Mouse (Mus musculus) midbrain, embryonic 15.5 days (tissue): ENCODE data around the gene Mmp10. TPM values are rescaled to one million over a fixed set of nuclear protein-coding genes. Genes with fewer than 3 reads are reported as not detected.

Experiments
- ATAC-seq: fragments of 200-750 bp; cut with Nextera tagmentation; replicated peaks from 2 replicates; pipeline ENCODE4 v1.8.0; 2017; ENCODE audit warnings: moderate TSS enrichment
- H3K27ac ChIP-seq: fragments of 300-500 bp; sonication (generic); 2 replicates; pipeline ENCODE4 v1.5.1; 2015; ENCODE audit warnings: mild to moderate bottlenecking, inconsistent platforms
- H3K27me3 ChIP-seq: fragments of 300-500 bp; sonication (generic); replicated peaks from 2 replicates; pipeline ENCODE4 v1.6.1; 2015; ENCODE audit warnings: inconsistent platforms
- H3K36me3 ChIP-seq: fragments of 300-500 bp; sonication (generic); replicated peaks from 2 replicates; pipeline ENCODE4 v1.6.1; 2015; ENCODE audit warnings: inconsistent platforms
- H3K4me1 ChIP-seq: fragments of 300-500 bp; sonication (generic); 2 replicates; pipeline ENCODE4 v1.6.1; 2015; ENCODE audit warnings: inconsistent platforms
- H3K4me2 ChIP-seq: fragments of 300-500 bp; sonication (generic); 2 replicates; pipeline ENCODE4 v1.6.1; 2015; ENCODE audit warnings: inconsistent platforms, mild to moderate bottlenecking, moderate library complexity
- H3K4me3 ChIP-seq: fragments of 300-500 bp; sonication (generic); 2 replicates; pipeline ENCODE4 v1.5.1; 2015; ENCODE audit warnings: mild to moderate bottlenecking, inconsistent platforms
- H3K9ac ChIP-seq: fragments of 300-500 bp; sonication (generic); 2 replicates; pipeline ENCODE4 v1.6.1; 2015; ENCODE audit warnings: mild to moderate bottlenecking, inconsistent platforms
- H3K9me3 ChIP-seq: fragments of 300-500 bp; sonication (generic); 2 replicates; pipeline ENCODE4 v1.6.1; 2016; ENCODE audit warnings: inconsistent platforms
- WGBS: fragments of 180-500 bp; shearing (Covaris S2); methylation state at CpG from one replicate; pipeline ENCODE4 v1.1.7; 2015; ENCODE audit warnings: mixed read lengths; 5-methylcytosine and 5-hydroxymethylcytosine counted together
- polyA plus RNA-seq: library from polyadenylated mRNA; unstranded; fragments of >200 nt; fragmentation: Nextera tagmentation; extraction: Ambion mirVana; gene quantifications from 2 replicates; pipeline ENCODE4 v1.2.1, GENCODE M21; 2015

Mmp10 gene
- polyA plus RNA-seq, 1 experiment from 2014 or later = not detected

- 89% methylated on average over 7 of the region's 7 CpGs for WGBS
- no peak for ATAC-seq
- no peaks in the 10 kb centered on the region for H3K36me3 ChIP-seq
Observed at GRCm38 (mm10) chr9:7545920-7546319, 43.8 kb downstream of the Mmp10 start.

DNA sequence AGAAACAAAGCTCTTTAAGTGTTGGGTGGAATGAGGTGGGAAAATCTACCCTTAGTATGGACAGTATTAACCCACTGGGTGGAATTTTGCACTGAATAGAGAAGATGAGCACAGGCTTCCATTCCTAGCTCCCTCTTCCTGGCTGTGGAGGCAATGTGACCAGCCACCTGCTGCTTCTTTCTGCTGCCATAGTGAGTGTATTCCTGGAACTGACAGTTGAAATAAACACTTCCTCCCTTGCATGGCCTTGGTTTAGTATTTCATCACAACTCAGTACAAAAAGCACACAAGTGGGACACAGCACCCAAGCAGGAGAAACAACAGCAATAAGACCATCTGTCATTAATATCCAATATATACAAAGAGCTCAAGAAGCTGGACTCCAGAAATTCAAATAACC, 49.8 kb downstream of the Mmp10 start:
- Histone ChIP-seq H3K9ac (no peak overlapping the region), H3K27ac (no peak overlapping the region), H3K36me3 (no peaks in the 10 kb centered on the region), H3K4me1 (no peaks in the 10 kb centered on the region), H3K4me3 (no peak overlapping the region), H3K27me3 (no peaks in the 10 kb centered on the region), H3K4me2 (no peak overlapping the region), H3K9me3 (no peaks in the 10 kb centered on the region)
- no peak for ATAC-seq

More at GRCm38 (mm10) chr9:7545920-7546319, 43.8 kb downstream of the Mmp10 start:
- no peaks in the 10 kb centered on the region for H3K27me3 ChIP-seq
- no peaks in the 10 kb centered on the region for H3K9me3 ChIP-seq
- H3K4me1 ChIP-seq = no peaks in the 10 kb centered on the region
- H3K9ac ChIP-seq = no peak overlapping the region
- no peak overlapping the region for H3K27ac ChIP-seq
- H3K4me3 ChIP-seq = no peak overlapping the region
- no peak overlapping the region for H3K4me2 ChIP-seq

DNA sequence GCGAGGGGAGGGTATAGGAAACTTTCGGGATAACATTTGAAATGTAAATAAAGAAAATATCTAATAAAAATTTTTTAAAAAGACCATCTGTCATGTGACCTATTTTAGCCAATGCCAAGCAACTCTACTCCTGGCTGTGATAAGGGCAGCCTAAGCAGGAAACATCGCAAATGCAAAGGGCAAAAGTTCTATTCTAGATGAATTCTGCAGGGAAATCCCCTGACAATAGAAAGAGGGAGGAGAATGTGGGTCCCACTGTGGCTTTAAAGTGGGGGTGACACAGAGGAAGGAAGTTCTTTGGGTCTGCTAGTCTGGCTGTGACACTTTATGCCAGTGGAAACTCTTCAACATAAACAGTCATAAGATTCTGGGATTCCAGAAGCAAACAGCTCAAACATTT, 51.4 kb downstream of the Mmp10 start:
- Histone ChIP-seq H3K27me3 (no peaks in the 10 kb centered on the region), H3K4me1 (no peaks in the 10 kb centered on the region), H3K9me3 (no peaks in the 10 kb centered on the region), H3K4me3 (no peak overlapping the region), H3K9ac (no peak overlapping the region), H3K27ac (no peak overlapping the region), H3K4me2 (no peak overlapping the region), H3K36me3 (no peaks in the 10 kb centered on the region)
- WGBS = 84% methylated on average over 3 of the region's 3 CpGs
- no peak for ATAC-seq

DNA sequence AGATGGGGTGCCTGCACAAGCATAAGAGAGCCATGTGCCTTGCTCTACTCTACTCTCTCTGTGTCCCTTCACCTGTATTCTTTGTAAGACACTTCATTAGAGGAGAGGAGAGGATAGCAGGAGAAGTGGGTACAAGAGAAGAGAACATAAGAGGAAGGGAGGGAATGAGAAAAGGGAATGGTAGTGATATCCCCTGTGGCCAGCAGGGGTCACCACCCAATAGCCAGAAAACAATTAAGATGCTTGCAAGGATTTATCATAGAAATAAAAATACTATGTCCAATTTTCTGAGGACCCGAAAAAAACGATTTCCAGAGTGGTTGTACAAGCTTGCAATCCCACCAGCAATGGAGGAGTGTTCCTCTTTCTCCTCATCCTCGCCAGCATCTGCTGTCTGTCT, 52.2 kb downstream of the Mmp10 start:
- no peaks in the 10 kb centered on the region for H3K27me3 ChIP-seq
- no peak overlapping the region for H3K9ac ChIP-seq
- H3K36me3 ChIP-seq = no peaks in the 10 kb centered on the region
- no peak overlapping the region for H3K27ac ChIP-seq
- H3K4me3 ChIP-seq = no peak overlapping the region
- ATAC-seq = no peak
- no peaks in the 10 kb centered on the region for H3K4me1 ChIP-seq
- H3K9me3 ChIP-seq = no peaks in the 10 kb centered on the region
- 37% methylated on average over 3 of the region's 3 CpGs for WGBS
- no peak overlapping the region for H3K4me2 ChIP-seq

DNA sequence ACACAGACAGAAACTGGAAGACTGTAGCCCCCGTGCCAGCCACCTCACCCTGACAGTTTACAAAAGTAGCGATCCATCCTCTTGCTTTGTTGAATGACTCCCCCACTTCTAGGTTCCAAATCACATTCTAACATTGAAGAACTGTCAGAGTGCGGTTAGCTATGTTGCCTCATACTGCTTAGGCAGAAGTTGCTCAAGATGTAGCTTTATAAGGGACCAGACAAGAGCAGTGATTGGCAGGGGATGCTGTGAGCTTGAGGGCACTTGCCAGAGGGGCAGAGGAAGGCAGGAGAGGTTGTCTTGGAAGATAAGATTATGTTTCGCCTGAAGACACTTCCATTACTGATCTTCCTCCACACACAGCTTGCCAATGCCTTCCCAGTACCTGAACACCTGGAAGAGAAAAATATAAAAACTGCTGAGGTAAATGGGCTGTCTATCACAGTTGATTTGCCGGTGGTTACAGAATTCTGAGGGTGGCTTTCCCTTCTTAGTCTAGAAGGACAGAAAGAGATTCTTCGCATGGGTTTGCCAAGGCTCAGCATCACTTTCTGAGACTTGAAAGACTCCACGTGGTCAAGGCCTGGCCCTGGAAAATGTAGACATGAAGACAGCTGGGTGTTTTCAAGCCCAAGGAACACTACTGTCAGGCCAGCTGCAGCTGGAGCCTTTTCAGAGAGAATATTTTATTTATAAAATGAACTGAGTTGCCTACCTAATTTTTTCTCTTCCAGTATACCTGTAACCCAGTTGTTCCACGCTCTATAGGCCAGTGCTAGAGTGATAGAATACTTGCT, 56.3 kb downstream of the Mmp10 start, which contains the start of gene Mmp8:
Gene Mmp8 (plus strand): TSS at position 236 of the 797 bp plus-strand sequence.
- Histone ChIP-seq H3K4me2 (no peak within 1 kb of the TSS), H3K27me3 (no peaks in the 10 kb centered on the region)
- 89% methylated on average over 8 of the region's 8 CpGs for WGBS

More for the DNA sequence above, 56.3 kb downstream of the Mmp10 start, which contains the start of gene Mmp8:
- Histone ChIP-seq H3K9me3 (no peaks in the 10 kb centered on the region), H3K4me3 (no peak within 1 kb of the TSS), H3K36me3 (no peaks in the 10 kb centered on the region), H3K27ac (no peak within 1 kb of the TSS), H3K9ac (no peak within 1 kb of the TSS), H3K4me1 (no peaks in the 10 kb centered on the region)
- ATAC-seq = no peak

Other genes with a start within 250 kb of the Mmp10 start
- 0.10 TPM in 1 of 2 replicates, not detected in the other for gene Mmp13, start 229.8 kb upstream of the Mmp10 start, polyA plus RNA-seq
- not detected in 2 replicates for gene Mmp12, start 158.0 kb upstream of the Mmp10 start, polyA plus RNA-seq
- not detected in 2 replicates for gene Mmp1b, start 114.3 kb upstream of the Mmp10 start, polyA plus RNA-seq
- gene Mmp3, start 56.5 kb upstream of the Mmp10 start, polyA plus RNA-seq = not detected in 2 replicates
- 0.10 TPM in 1 of 2 replicates, not detected in the other for gene Mmp8, start 56.1 kb downstream of the Mmp10 start, polyA plus RNA-seq
- gene Mmp27, start 69.0 kb downstream of the Mmp10 start, polyA plus RNA-seq = not detected in 2 replicates
- not detected in 2 replicates for gene Mmp20, start 125.9 kb downstream of the Mmp10 start, polyA plus RNA-seq
- not detected in 2 replicates for gene Mmp7, start 189.7 kb downstream of the Mmp10 start, polyA plus RNA-seq